Mouse (Mus musculus) neural tube, embryonic 12.5 days (tissue): Measurements from ENCODE around the gene Btnl10. TPM values are rescaled to one million over a fixed set of nuclear protein-coding genes. Genes with fewer than 3 reads are reported as not detected.
A peak's percentile ranks its signal among the peaks of the same experiment; 100 is the strongest.

ENCODE experiments used
- ATAC-seq: fragments of 200-750 bp; cut with Nextera tagmentation; 2 replicates; pipeline ENCODE4 v1.8.0; 2017; ENCODE audit warnings: low read depth, mild to moderate bottlenecking, moderate TSS enrichment, moderate library complexity; ENCODE audit not compliant: low FRiP score
- H3K27ac ChIP-seq: fragments of 300-500 bp; sonication (generic); 2 replicates; pipeline ENCODE4 v1.5.1; 2016
- H3K27me3 ChIP-seq: fragments of 300-500 bp; sonication (generic); replicated peaks from 2 replicates; pipeline ENCODE4 v1.6.1; 2016; ENCODE audit warnings: mild to moderate bottlenecking
- H3K36me3 ChIP-seq: fragments of 300-500 bp; sonication (generic); 2 replicates; pipeline ENCODE4 v1.6.1; 2016; ENCODE audit warnings: mild to moderate bottlenecking
- H3K4me1 ChIP-seq: fragments of 300-500 bp; sonication (generic); 2 replicates; pipeline ENCODE4 v1.6.1; 2016
- H3K4me2 ChIP-seq: fragments of 300-500 bp; sonication (generic); replicated peaks from 2 replicates; pipeline ENCODE4 v1.6.1; 2016; ENCODE audit warnings: mild to moderate bottlenecking
- H3K4me3 ChIP-seq: fragments of 300-500 bp; sonication (generic); 2 replicates; pipeline ENCODE4 v1.5.1; 2016
- H3K9ac ChIP-seq: fragments of 300-500 bp; sonication (generic); 2 replicates; pipeline ENCODE4 v1.6.1; 2016; ENCODE audit warnings: mild to moderate bottlenecking
- H3K9me3 ChIP-seq: fragments of 300-500 bp; sonication (generic); 2 replicates; pipeline ENCODE4 v1.6.1; 2016; ENCODE audit warnings: mild to moderate bottlenecking
- WGBS: fragments of 180-500 bp; shearing (Covaris S2); methylation state at CpG from one replicate; pipeline ENCODE4 v1.1.7; 2016; 5-methylcytosine and 5-hydroxymethylcytosine counted together
- polyA plus RNA-seq: library from polyadenylated mRNA; unstranded; fragments of >200 nt; fragmentation: Nextera tagmentation; extraction: Ambion mirVana; gene quantifications from 2 replicates; pipeline ENCODE4 v1.2.1, GENCODE M21; 2016

Btnl10 gene
- polyA plus RNA-seq, 1 experiment from 2014 or later = not detected

DNA sequence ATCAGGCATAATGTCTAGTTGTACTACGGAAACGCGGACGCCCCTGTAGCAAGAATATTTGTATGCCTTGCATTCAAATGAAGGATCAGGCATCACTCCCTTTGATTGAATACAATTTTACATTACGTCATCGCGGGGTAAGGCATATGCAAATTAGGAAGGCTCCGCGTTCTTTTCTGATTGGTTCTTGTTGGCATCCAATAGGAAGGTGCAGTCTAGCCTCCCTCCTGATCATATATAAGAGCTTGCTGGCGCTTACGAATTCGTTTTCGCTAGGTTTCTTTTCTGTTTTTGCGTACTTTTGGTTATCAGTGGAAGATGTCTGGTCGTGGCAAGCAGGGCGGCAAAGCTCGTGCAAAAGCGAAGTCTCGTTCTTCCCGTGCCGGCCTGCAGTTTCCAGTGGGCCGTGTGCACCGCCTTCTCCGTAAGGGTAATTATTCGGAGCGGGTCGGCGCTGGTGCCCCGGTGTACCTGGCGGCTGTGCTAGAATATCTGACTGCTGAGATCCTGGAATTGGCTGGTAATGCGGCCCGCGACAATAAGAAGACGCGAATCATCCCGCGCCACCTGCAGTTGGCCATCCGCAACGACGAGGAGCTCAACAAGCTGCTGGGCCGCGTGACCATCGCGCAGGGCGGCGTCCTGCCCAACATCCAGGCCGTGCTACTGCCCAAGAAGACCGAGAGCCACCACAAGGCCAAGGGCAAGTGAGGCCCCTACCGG lies 36.9 kb downstream of the Btnl10 start, which contains the start of the genes Hist3h2a and Trim17:
Hist3h2a (plus strand) TSS at position 266 of the 723 bp plus-strand sequence.
Trim17 (plus strand) TSS at position 266 of the 723 bp plus-strand sequence.
- H3K4me2 ChIP-seq = peak within 1 kb of the TSS; percentile 91
- peaks cover 31% of the 10 kb centered on the region for H3K4me1 ChIP-seq
- peak; percentile 90 for ATAC-seq
- peaks cover 10% of the 10 kb centered on the region; the same call in 1 of the 2 replicates for H3K36me3 ChIP-seq
- no peaks in the 10 kb centered on the region for H3K27me3 ChIP-seq
- H3K4me3 ChIP-seq = peak within 1 kb of the TSS; percentile 71
- WGBS = under 1% methylated on average over 49 of the region's 49 CpGs
- H3K9me3 ChIP-seq = no peaks in the 10 kb centered on the region
- H3K9ac ChIP-seq = peak within 1 kb of the TSS; percentile 87
- peak within 1 kb of the TSS; percentile 98 for H3K27ac ChIP-seq

DNA sequence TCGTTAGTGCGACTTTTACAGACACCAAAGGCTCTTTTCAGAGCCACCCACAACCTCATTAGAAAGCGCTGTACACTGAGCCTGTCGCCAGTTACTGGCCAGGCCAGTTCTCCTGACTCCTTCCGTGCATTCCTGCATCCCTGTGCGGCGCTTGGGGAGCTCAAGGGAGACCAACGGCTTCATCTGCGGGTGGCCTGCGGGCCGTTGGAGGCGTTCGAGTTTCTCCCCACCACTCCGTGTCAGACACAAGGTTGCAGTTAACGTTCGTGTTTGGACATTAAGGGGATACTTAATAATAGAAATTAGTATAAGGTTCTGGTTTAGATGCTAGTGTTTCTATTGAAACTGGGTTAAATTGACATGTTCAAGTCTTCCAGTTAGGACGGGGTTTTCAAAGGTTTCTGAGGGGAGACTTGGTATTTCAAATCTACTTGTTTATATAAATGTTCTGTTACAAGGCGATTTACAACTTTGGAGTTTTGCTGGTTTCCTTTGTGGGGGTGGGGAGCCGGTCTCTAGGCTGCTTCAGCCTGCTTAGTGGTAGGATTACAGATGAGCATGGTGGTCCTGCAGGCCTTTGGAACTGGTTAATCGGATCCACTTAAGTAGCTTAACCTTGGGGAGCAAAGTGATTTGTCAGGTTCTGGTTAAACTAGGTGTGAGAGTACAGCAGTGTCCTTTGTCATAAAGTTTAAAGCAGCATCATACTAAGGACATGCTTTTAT lies 37.6 kb downstream of the Btnl10 start:
- H3K4me1 ChIP-seq = peaks cover 32% of the 10 kb centered on the region
- peaks cover 10% of the 10 kb centered on the region; the same call in 1 of the 2 replicates for H3K36me3 ChIP-seq
- H3K4me3 ChIP-seq = peak overlapping the region; percentile 71
- H3K4me2 ChIP-seq = peak overlapping the region; percentile 91
- H3K27me3 ChIP-seq = no peaks in the 10 kb centered on the region
- H3K9ac ChIP-seq = peak overlapping the region; percentile 87
- ATAC-seq = peak; percentile 39; the same call in 1 of the 2 replicates
- H3K27ac ChIP-seq = peak overlapping the region; percentile 93
- H3K9me3 ChIP-seq = no peaks in the 10 kb centered on the region
- under 1% methylated on average over 20 of the region's 20 CpGs for WGBS

- 29% methylated on average over 8 of the region's 8 CpGs for WGBS
- H3K9ac ChIP-seq = peak overlapping the region; percentile 87
- no peaks in the 10 kb centered on the region for H3K9me3 ChIP-seq
- peak overlapping the region; percentile 71 for H3K4me3 ChIP-seq
- peak overlapping the region; percentile 91 for H3K4me2 ChIP-seq
- peaks cover 32% of the 10 kb centered on the region for H3K4me1 ChIP-seq
- no peak overlapping the region for H3K27ac ChIP-seq
- peaks cover 10% of the 10 kb centered on the region; the same call in 1 of the 2 replicates for H3K36me3 ChIP-seq
- no peaks in the 10 kb centered on the region for H3K27me3 ChIP-seq
- no peak for ATAC-seq
Measured at GRCm38 (mm10) chr11:58955868-58956257, 38.2 kb downstream of the Btnl10 start.

GRCm38 (mm10) chr11:58957226-58957914 lies 39.7 kb downstream of the Btnl10 start:
- no peak overlapping the region for H3K27ac ChIP-seq
- peaks cover 26% of the 10 kb centered on the region for H3K4me1 ChIP-seq
- no peak for ATAC-seq
- H3K9me3 ChIP-seq = no peaks in the 10 kb centered on the region
- WGBS = 88% methylated on average over 5 of the region's 5 CpGs
- peak overlapping the region; percentile 91 for H3K4me2 ChIP-seq
- peaks cover 10% of the 10 kb centered on the region; the same call in 1 of the 2 replicates for H3K36me3 ChIP-seq
- H3K4me3 ChIP-seq = peak overlapping the region; percentile 71
- peak overlapping the region; percentile 87 for H3K9ac ChIP-seq
- H3K27me3 ChIP-seq = 0 out of 2 replicates have a peak, but pooled peaks cover 3% of the 10 kb centered on the region

DNA sequence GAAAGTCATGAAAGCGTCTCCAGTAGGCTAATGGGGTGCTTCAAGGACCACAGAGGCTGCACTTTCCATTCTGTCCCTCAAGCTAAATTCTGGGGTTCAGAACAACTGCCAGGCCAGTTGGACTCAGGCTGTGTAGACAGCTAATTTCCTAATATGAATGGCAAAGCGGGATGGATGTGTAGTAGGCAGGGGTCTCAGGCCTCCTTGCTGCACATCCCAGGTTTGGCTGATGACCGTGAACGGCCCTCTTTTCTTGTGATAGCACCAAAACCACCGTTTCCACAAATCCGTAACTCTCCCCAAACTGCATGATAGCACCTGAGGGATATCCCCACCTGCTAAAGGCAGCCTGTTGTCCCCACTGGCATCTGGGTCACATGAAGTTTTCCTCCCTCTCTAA lies 40.8 kb downstream of the Btnl10 start:
- H3K4me2 ChIP-seq = peak overlapping the region; percentile 91; the same call in 1 of the 2 replicates
- peaks cover 23% of the 10 kb centered on the region for H3K4me1 ChIP-seq
- H3K36me3 ChIP-seq = peaks cover 10% of the 10 kb centered on the region; the same call in 1 of the 2 replicates
- no peak overlapping the region for H3K4me3 ChIP-seq
- no peaks in the 10 kb centered on the region for H3K9me3 ChIP-seq
- no peak overlapping the region for H3K27ac ChIP-seq
- H3K27me3 ChIP-seq = 0 out of 2 replicates have a peak, but pooled peaks cover 3% of the 10 kb centered on the region
- ATAC-seq = no peak
- 88% methylated on average over 6 of the region's 6 CpGs for WGBS
- H3K9ac ChIP-seq = no peak overlapping the region

GRCm38 (mm10) chr11:58959186-58959825 lies 41.6 kb downstream of the Btnl10 start:
- H3K4me1 ChIP-seq = peaks cover 27% of the 10 kb centered on the region
- no peak overlapping the region for H3K27ac ChIP-seq
- peaks cover 10% of the 10 kb centered on the region; the same call in 1 of the 2 replicates for H3K36me3 ChIP-seq
- no peaks in the 10 kb centered on the region for H3K9me3 ChIP-seq
- H3K27me3 ChIP-seq = 0 out of 2 replicates have a peak, but pooled peaks cover 3% of the 10 kb centered on the region
- H3K4me3 ChIP-seq = peak overlapping the region; percentile 44
- H3K4me2 ChIP-seq = peak overlapping the region; percentile 69
- no peak for ATAC-seq
- peak overlapping the region; percentile 54; the same call in 1 of the 2 replicates for H3K9ac ChIP-seq
- 45% methylated on average over 15 of the region's 15 CpGs for WGBS

DNA sequence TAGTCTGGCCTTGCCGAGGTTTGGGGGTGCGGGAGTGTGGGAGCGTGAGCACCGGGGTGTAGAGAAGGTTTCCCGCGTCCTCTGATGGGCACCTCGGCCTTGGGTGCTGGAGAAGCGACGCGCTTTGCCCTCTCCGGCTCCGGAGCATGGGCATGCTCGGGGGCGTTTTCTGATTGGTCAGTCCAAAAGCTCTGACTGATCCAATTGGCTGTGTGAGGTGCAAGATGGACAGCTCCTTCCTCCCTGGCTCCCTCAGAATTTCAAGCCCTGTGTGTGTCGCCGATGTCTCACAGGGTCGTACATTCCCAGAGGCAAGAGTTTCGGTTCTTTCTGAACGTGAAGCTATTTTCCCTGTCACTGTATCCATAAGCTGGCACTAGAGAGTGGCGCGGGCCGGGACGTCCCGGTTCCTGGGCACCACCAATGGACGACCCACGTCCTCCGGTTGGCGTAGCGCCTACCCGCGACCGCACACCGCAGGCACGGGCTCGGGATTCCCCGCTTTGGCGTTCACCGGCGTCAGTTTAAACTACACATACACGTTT lies 42.3 kb downstream of the Btnl10 start:
- peaks cover 10% of the 10 kb centered on the region; the same call in 1 of the 2 replicates for H3K36me3 ChIP-seq
- H3K27me3 ChIP-seq = 0 out of 2 replicates have a peak, but pooled peaks cover 3% of the 10 kb centered on the region
- peak; percentile 86 for ATAC-seq
- H3K4me1 ChIP-seq = peaks cover 31% of the 10 kb centered on the region
- H3K9ac ChIP-seq = peak overlapping the region; percentile 54
- 0 out of 2 replicates have a peak overlapping the region, but pooled peaks have one; percentile 60 for H3K27ac ChIP-seq
- peak overlapping the region; percentile 69 for H3K4me2 ChIP-seq
- 3% methylated on average over 40 of the region's 40 CpGs for WGBS
- H3K4me3 ChIP-seq = peak overlapping the region; percentile 44
- no peaks in the 10 kb centered on the region for H3K9me3 ChIP-seq

GRCm38 (mm10) chr11:58961364-58962177 lies 43.9 kb downstream of the Btnl10 start:
- Histone ChIP-seq H3K9ac (0 out of 2 replicates have a peak overlapping the region, but pooled peaks have one; percentile 3), H3K4me1 (peaks cover 32% of the 10 kb centered on the region), H3K36me3 (peaks cover 10% of the 10 kb centered on the region; the same call in 1 of the 2 replicates), H3K4me3 (no peak overlapping the region), H3K4me2 (no peak overlapping the region), H3K27ac (no peak overlapping the region), H3K27me3 (0 out of 2 replicates have a peak, but pooled peaks cover 3% of the 10 kb centered on the region), H3K9me3 (no peaks in the 10 kb centered on the region)
- ATAC-seq = no peak
- 58% methylated on average over 50 of the region's 50 CpGs for WGBS

DNA sequence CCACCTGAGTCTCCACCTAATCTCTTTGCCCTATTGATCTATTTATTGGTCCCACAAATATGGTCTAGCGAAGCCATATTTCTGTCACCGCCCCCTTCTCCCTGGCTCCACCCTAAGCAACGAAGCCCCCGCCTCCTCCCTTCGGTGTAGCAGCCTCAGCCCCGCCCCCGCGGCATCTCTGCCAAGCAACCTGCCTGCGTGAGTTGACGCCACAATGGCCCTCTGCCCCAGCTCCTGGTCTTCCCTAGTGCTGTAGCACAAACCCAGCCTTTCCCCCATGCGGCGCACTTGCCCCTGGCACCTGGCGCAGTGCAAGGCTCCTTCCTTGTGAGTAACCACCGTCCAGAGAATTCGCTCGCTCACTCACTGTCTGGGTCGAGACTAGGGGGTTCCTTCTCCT lies 45.8 kb downstream of the Btnl10 start:
- no peak overlapping the region for H3K9ac ChIP-seq
- ATAC-seq = no peak
- WGBS = 38% methylated on average over 17 of the region's 17 CpGs
- peak overlapping the region; percentile 29; the same call in 1 of the 2 replicates for H3K4me2 ChIP-seq
- no peak overlapping the region for H3K4me3 ChIP-seq
- no peak overlapping the region for H3K27ac ChIP-seq
- H3K27me3 ChIP-seq = 0 out of 2 replicates have a peak, but pooled peaks cover 3% of the 10 kb centered on the region
- no peaks in the 10 kb centered on the region for H3K9me3 ChIP-seq
- peaks cover 6% of the 10 kb centered on the region; the same call in 1 of the 2 replicates for H3K36me3 ChIP-seq
- peaks cover 20% of the 10 kb centered on the region for H3K4me1 ChIP-seq

DNA sequence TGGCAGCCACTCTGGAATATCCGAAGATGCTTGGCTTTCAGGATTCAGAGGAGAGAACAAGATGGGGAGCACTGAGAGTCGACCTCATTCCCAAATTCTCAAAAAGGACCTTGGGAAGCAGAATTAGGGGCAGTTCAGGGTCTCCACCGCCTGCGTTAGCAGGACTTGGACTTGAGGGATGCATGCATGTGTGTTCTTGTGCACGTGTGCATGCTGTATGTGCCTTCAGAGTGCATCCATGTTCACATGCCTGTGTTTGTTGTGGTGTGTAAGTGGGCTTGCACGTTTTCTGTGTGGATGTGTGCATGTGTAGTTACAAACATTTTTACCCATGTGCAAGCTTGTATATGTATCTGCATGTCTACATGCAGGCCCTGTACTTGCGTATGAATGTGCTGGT lies 46.5 kb downstream of the Btnl10 start:
- no peak for ATAC-seq
- no peak overlapping the region for H3K4me3 ChIP-seq
- 89% methylated on average over 7 of the region's 7 CpGs for WGBS

More for the DNA sequence above, 46.5 kb downstream of the Btnl10 start:
- Histone ChIP-seq H3K36me3 (peaks cover 8% of the 10 kb centered on the region; the same call in 1 of the 2 replicates), H3K4me2 (no peak overlapping the region), H3K9ac (no peak overlapping the region), H3K9me3 (no peaks in the 10 kb centered on the region), H3K27me3 (0 out of 2 replicates have a peak, but pooled peaks cover 3% of the 10 kb centered on the region), H3K27ac (no peak overlapping the region), H3K4me1 (peaks cover 19% of the 10 kb centered on the region)
